Mouse (Mus musculus): Measurements from ENCODE around the gene Dock9. TPM values are rescaled to one million over a fixed set of nuclear protein-coding genes. Genes with fewer than 3 reads are reported as not detected.

The Dock9 gene
- polyA plus RNA-seq, 1 experiment from 2014 or later = 5.2 TPM

GRCm38 (mm10) chr14:121796571-121797456 is 823 bp downstream of the Dock9 start:
- Histone ChIP-seq H3K36me3 (ENCODE audit: control insufficient read depth, insufficient read depth, low read length) (no peaks in the 10 kb centered on the region), H3K9ac (ENCODE audit: low read depth, low read length) (peak overlapping the region; percentile 54), H3K9me3 (ENCODE audit: control insufficient read depth, low read length) (no peaks in the 10 kb centered on the region), H3K4me3 (ENCODE audit: low read depth, low read length) (peak overlapping the region; percentile 64), H3K4me1 (replicated peaks; ENCODE audit: control insufficient read depth, insufficient read depth, low read length) (peaks cover 17% of the 10 kb centered on the region), H3K27ac (ENCODE audit: low read depth, low read length) (no peak overlapping the region), H3K27me3 (replicated peaks; ENCODE audit: control insufficient read depth, insufficient read depth, low read length) (no peaks in the 10 kb centered on the region; the same call in 1 of the 2 replicates), H3K4me2 (peak overlapping the region; percentile 98)
- WGBS = 18% methylated on average over 28 of the region's 28 CpGs
- DNase-seq (ENCODE audit: low spot score) (no peak), ATAC-seq (replicated peaks; ENCODE audit: low FRiP score) (no peak)

- H3K27ac ChIP-seq (ENCODE audit: low read depth, low read length) = no peak overlapping the region
- no peak for ATAC-seq (replicated peaks; ENCODE audit: low FRiP score)
- H3K9ac ChIP-seq (ENCODE audit: low read depth, low read length) = no peak overlapping the region
- 86% methylated on average over 7 of the region's 7 CpGs for WGBS
- no peak overlapping the region for H3K4me3 ChIP-seq (ENCODE audit: low read depth, low read length)
- peaks cover 17% of the 10 kb centered on the region for H3K4me1 ChIP-seq (replicated peaks; ENCODE audit: control insufficient read depth, insufficient read depth, low read length)
- DNase-seq (ENCODE audit: low spot score) = no peak
- no peaks in the 10 kb centered on the region for H3K36me3 ChIP-seq (ENCODE audit: control insufficient read depth, insufficient read depth, low read length)
- no peaks in the 10 kb centered on the region for H3K9me3 ChIP-seq (ENCODE audit: control insufficient read depth, low read length)
- H3K27me3 ChIP-seq (replicated peaks; ENCODE audit: control insufficient read depth, insufficient read depth, low read length) = no peaks in the 10 kb centered on the region; the same call in 1 of the 2 replicates
- H3K4me2 ChIP-seq = no peak overlapping the region
These were observed 2.1 kb downstream of the Dock9 start for GRCm38 (mm10) chr14:121795536-121795935.

GRCm38 (mm10) chr14:121793639-121794038 is 4.0 kb downstream of the Dock9 start:
- peak; percentile 31 for DNase-seq (ENCODE audit: low spot score)
- no peak overlapping the region for H3K4me3 ChIP-seq (ENCODE audit: low read depth, low read length)
- H3K9ac ChIP-seq (ENCODE audit: low read depth, low read length) = no peak overlapping the region
- no peak overlapping the region for H3K4me2 ChIP-seq
- no peak overlapping the region for H3K27ac ChIP-seq (ENCODE audit: low read depth, low read length)
- peaks cover 10% of the 10 kb centered on the region for H3K4me1 ChIP-seq (replicated peaks; ENCODE audit: control insufficient read depth, insufficient read depth, low read length)
- H3K27me3 ChIP-seq (replicated peaks; ENCODE audit: control insufficient read depth, insufficient read depth, low read length) = no peaks in the 10 kb centered on the region; the same call in 1 of the 2 replicates
- ATAC-seq (replicated peaks; ENCODE audit: low FRiP score) = no peak
- no peaks in the 10 kb centered on the region for H3K9me3 ChIP-seq (ENCODE audit: control insufficient read depth, low read length)
- WGBS = 24% methylated on average over 5 of the region's 5 CpGs
- H3K36me3 ChIP-seq (ENCODE audit: control insufficient read depth, insufficient read depth, low read length) = no peaks in the 10 kb centered on the region

- H3K36me3 ChIP-seq (ENCODE audit: control insufficient read depth, insufficient read depth, low read length) = no peaks in the 10 kb centered on the region; the same call in 1 of the 2 replicates
- no peaks in the 10 kb centered on the region for H3K9me3 ChIP-seq (ENCODE audit: control insufficient read depth, low read length)
- ATAC-seq (replicated peaks; ENCODE audit: low FRiP score) (no peak), DNase-seq (ENCODE audit: low spot score) (no peak)
- no peak overlapping the region for H3K4me3 ChIP-seq (ENCODE audit: low read depth, low read length)
- no peak overlapping the region for H3K27ac ChIP-seq (ENCODE audit: low read depth, low read length)
- peaks cover 7% of the 10 kb centered on the region for H3K4me1 ChIP-seq (replicated peaks; ENCODE audit: control insufficient read depth, insufficient read depth, low read length)
- no peak overlapping the region for H3K9ac ChIP-seq (ENCODE audit: low read depth, low read length)
- H3K4me2 ChIP-seq = no peak overlapping the region
- 81% methylated on average over 2 of the region's 2 CpGs for WGBS
- H3K27me3 ChIP-seq (replicated peaks; ENCODE audit: control insufficient read depth, insufficient read depth, low read length) = no peaks in the 10 kb centered on the region; the same call in 1 of the 2 replicates
These were observed 5.7 kb downstream of the Dock9 start for GRCm38 (mm10) chr14:121791935-121792334.

GRCm38 (mm10) chr14:121791112-121791511 is 6.5 kb downstream of the Dock9 start:
- no peak overlapping the region for H3K9ac ChIP-seq (ENCODE audit: low read depth, low read length)
- H3K4me3 ChIP-seq (ENCODE audit: low read depth, low read length) = no peak overlapping the region
- no peaks in the 10 kb centered on the region for H3K27me3 ChIP-seq (replicated peaks; ENCODE audit: control insufficient read depth, insufficient read depth, low read length)
- H3K36me3 ChIP-seq (ENCODE audit: control insufficient read depth, insufficient read depth, low read length) = no peaks in the 10 kb centered on the region; the same call in 1 of the 2 replicates
- no peak overlapping the region for H3K4me2 ChIP-seq
- ATAC-seq (replicated peaks; ENCODE audit: low FRiP score) (no peak), DNase-seq (ENCODE audit: low spot score) (no peak)
- H3K9me3 ChIP-seq (ENCODE audit: control insufficient read depth, low read length) = no peaks in the 10 kb centered on the region
- 76% methylated on average over 7 of the region's 7 CpGs for WGBS
- H3K4me1 ChIP-seq (replicated peaks; ENCODE audit: control insufficient read depth, insufficient read depth, low read length) = peaks cover 4% of the 10 kb centered on the region; the same call in 1 of the 2 replicates
- H3K27ac ChIP-seq (ENCODE audit: low read depth, low read length) = no peak overlapping the region

GRCm38 (mm10) chr14:121789273-121789672 is 8.4 kb downstream of the Dock9 start:
- H3K36me3 ChIP-seq (ENCODE audit: control insufficient read depth, insufficient read depth, low read length) = no peaks in the 10 kb centered on the region; the same call in 1 of the 2 replicates
- H3K27ac ChIP-seq (ENCODE audit: low read depth, low read length) = no peak overlapping the region
- no peaks in the 10 kb centered on the region for H3K9me3 ChIP-seq (ENCODE audit: control insufficient read depth, low read length)
- peaks cover 4% of the 10 kb centered on the region; the same call in 1 of the 2 replicates for H3K4me1 ChIP-seq (replicated peaks; ENCODE audit: control insufficient read depth, insufficient read depth, low read length)
- 76% methylated on average over 3 of the region's 3 CpGs for WGBS
- no peak overlapping the region for H3K4me2 ChIP-seq
- no peak overlapping the region for H3K4me3 ChIP-seq (ENCODE audit: low read depth, low read length)
- no peak for DNase-seq (ENCODE audit: low spot score)
- no peaks in the 10 kb centered on the region for H3K27me3 ChIP-seq (replicated peaks; ENCODE audit: control insufficient read depth, insufficient read depth, low read length)
- no peak overlapping the region for H3K9ac ChIP-seq (ENCODE audit: low read depth, low read length)
- ATAC-seq (replicated peaks; ENCODE audit: low FRiP score) = no peak

- ATAC-seq (replicated peaks; ENCODE audit: low FRiP score) (no peak), DNase-seq (ENCODE audit: low spot score) (no peak)
- Histone ChIP-seq H3K9ac (ENCODE audit: low read depth, low read length) (no peak overlapping the region), H3K9me3 (ENCODE audit: control insufficient read depth, low read length) (no peaks in the 10 kb centered on the region), H3K4me2 (no peak overlapping the region), H3K27me3 (replicated peaks; ENCODE audit: control insufficient read depth, insufficient read depth, low read length) (no peaks in the 10 kb centered on the region), H3K4me1 (replicated peaks; ENCODE audit: control insufficient read depth, insufficient read depth, low read length) (no peaks in the 10 kb centered on the region), H3K27ac (ENCODE audit: low read depth, low read length) (no peak overlapping the region), H3K36me3 (ENCODE audit: control insufficient read depth, insufficient read depth, low read length) (no peaks in the 10 kb centered on the region; the same call in 1 of the 2 replicates), H3K4me3 (ENCODE audit: low read depth, low read length) (no peak overlapping the region)
- 89% methylated on average over 6 of the region's 6 CpGs for WGBS
These were observed 9.2 kb downstream of the Dock9 start for GRCm38 (mm10) chr14:121788451-121788850.

GRCm38 (mm10) chr14:121787430-121787829 is 10.2 kb downstream of the Dock9 start:
- ATAC-seq (replicated peaks; ENCODE audit: low FRiP score) = no peak
- Histone ChIP-seq H3K36me3 (ENCODE audit: control insufficient read depth, insufficient read depth, low read length) (no peaks in the 10 kb centered on the region; the same call in 1 of the 2 replicates), H3K4me3 (ENCODE audit: low read depth, low read length) (no peak overlapping the region), H3K9ac (ENCODE audit: low read depth, low read length) (no peak overlapping the region), H3K9me3 (ENCODE audit: control insufficient read depth, low read length) (no peaks in the 10 kb centered on the region), H3K27me3 (replicated peaks; ENCODE audit: control insufficient read depth, insufficient read depth, low read length) (no peaks in the 10 kb centered on the region), H3K4me2 (no peak overlapping the region), H3K4me1 (replicated peaks; ENCODE audit: control insufficient read depth, insufficient read depth, low read length) (no peaks in the 10 kb centered on the region), H3K27ac (ENCODE audit: low read depth, low read length) (no peak overlapping the region)
- no peak for DNase-seq (ENCODE audit: low spot score)
- 90% methylated on average over 12 of the region's 12 CpGs for WGBS
